Mouse (Mus musculus): ENCODE results near the gene Apol6. TPM values are rescaled to one million over a fixed set of nuclear protein-coding genes. Genes with fewer than 3 reads are reported as not detected.
A peak's percentile ranks its signal among the peaks of the same experiment; 100 is the strongest.

The Apol6 gene
- polyA plus RNA-seq, 1 experiment, result 0.05 TPM

DNA sequence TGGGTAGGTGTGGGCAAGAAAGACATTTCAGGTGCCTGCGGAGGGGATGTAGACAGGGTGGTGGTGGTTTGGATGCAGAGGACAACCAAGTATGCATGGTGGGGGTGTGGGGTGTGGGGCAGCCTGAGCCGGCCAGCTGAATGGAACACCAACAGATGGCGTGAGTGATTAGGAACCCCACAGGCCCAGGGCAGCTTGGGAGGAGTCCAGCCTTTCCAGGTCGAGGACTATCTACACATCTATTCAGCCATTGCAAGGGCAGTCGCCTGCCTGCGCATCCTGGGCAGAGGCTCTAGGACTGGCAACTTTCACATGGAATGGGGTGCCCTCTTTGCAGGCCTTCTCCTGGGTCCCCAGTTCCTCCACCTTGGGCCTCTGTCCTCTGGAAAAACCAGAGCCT, 10.0 kb upstream of the Apol6 start:
- TF ChIP-seq CTCF (IDR thresholded peaks at IDR 0.05; ENCODE audit: borderline replicate concordance, extremely low read depth, insufficient read depth, insufficient read length), result no peak
- no peak for TF ChIP-seq POLR2A (IDR thresholded peaks at IDR 0.05; ENCODE audit: borderline replicate concordance, extremely low read depth, insufficient read depth, insufficient read length, poor library complexity, severe bottlenecking)
- DNase-seq (ENCODE audit: low read depth), result no peak

DNA sequence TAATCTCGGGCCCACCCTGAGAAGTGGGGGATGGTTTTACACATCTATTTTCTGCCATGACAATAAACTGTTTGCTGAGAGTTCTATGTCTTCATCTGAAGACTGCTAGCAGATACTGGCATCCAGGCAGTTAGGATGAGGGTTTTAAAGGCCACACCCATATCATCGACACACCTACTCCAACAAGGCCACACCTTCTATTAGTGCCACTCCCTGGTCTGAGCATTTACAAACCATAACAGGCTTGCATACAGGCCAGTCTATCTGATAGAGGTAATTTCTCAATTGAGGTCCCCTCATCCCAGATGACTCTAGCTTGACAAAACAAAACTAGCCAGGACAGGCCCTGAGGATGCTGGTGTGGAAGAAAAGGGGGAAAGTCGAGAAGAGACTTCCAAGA, 8.9 kb upstream of the Apol6 start:
- TF ChIP-seq CTCF (IDR thresholded peaks at IDR 0.05; ENCODE audit: borderline replicate concordance, extremely low read depth, insufficient read depth, insufficient read length), result no peak
- no peak for TF ChIP-seq POLR2A (IDR thresholded peaks at IDR 0.05; ENCODE audit: borderline replicate concordance, extremely low read depth, insufficient read depth, insufficient read length, poor library complexity, severe bottlenecking)
- DNase-seq (ENCODE audit: low read depth), result no peak

DNA sequence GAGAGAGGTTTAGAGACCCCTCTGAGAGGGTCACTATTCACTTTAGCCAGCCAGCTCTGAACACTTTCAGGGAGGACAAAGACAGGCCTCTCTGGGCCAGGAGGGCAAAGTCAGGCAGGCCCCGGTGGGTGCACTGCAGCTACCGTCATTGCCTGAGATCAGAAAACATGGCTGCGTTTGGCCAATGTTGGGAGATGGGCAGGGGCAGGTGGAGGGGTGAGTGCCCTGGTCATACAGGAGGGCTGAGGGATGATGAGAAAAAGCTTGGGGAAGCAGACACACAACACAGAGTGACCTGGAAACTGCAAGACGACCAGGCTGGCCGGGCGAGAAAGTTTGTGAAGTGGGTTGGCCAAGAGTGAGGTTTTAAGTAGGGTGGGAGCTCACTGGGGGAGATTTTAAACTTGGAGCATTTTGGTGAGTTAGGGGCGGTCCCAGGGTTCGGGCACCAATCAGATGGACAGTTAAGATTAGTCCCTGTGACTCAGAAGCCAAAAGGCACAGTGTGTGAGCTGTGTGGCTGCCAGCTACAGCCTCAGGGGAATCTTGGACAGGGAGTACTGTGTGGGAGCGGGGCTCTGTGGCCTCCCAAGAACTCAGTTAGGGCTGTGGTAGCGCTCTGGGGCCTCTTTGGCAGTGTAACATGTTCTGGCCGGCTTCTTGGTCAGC, 8.1 kb upstream of the Apol6 start:
- TF ChIP-seq POLR2A (IDR thresholded peaks at IDR 0.05; ENCODE audit: borderline replicate concordance, extremely low read depth, insufficient read depth, insufficient read length, poor library complexity, severe bottlenecking) (no peak), CTCF (IDR thresholded peaks at IDR 0.05; ENCODE audit: borderline replicate concordance, extremely low read depth, insufficient read depth, insufficient read length) (no peak)
- peak; percentile 13 for DNase-seq (ENCODE audit: low read depth)

DNA sequence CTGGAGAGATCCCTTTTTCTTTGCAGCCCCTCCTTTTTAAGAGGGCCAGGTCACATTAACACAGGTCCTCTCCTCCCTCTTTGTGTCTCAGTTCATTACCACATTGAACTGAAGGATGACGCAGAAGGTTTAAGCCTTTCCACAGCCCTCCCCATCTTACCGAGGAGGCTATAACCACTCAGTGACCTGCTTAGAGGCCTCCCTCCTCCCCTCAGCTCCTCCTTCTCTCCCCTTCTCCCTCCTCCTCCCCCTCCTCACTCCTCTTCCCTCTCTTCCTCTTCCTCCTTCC, 7.6 kb upstream of the Apol6 start:
- TF ChIP-seq CTCF (IDR thresholded peaks at IDR 0.05; ENCODE audit: borderline replicate concordance, extremely low read depth, insufficient read depth, insufficient read length) (no peak), POLR2A (IDR thresholded peaks at IDR 0.05; ENCODE audit: borderline replicate concordance, extremely low read depth, insufficient read depth, insufficient read length, poor library complexity, severe bottlenecking) (no peak)

DNA sequence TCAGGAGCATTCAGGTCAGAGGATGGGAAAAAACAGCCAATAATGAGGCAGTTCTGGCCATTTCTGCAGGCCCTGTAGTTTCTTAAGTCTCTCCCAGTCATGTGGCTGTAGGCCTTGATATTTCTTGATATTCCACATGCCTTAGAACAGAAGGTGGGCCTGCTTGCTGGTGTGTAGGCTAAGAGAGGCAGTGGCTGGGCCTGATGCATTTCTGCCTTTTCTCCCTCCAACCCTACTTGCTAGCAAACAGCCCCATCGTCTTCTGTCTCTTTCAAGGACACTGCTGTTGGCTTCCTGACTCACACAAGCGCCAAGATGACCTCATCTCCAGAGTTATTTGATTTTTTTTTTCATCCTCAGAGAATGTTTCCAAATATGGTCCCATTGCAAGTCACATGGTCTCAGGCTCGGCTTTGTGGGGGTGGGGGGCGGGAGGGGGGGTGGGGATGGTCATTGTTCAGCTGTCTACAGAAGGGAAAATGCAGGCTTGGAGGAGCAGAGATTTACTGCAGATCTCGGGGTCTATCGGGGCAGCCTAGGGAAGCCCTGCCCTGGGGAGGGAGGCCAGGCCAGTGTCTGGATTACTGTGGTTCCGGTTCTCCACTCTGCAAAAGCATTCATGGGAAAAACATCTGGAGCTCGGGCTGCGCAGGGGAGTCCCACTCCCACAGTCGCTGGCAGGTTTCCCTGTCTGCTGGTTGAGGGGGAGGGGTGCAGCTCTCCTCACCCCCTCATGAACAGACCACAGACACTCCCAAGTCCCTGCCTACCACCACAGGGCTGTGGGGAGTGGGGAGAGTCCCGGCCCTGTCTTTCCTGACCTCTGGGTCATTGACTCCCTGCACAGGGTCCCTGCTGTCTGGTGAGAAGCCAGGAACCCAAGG, 7.0 kb upstream of the Apol6 start:
- DNase-seq (ENCODE audit: low read depth), result peak; percentile 51
- TF ChIP-seq CTCF (IDR thresholded peaks at IDR 0.05; ENCODE audit: borderline replicate concordance, extremely low read depth, insufficient read depth, insufficient read length), result no peak
- no peak for TF ChIP-seq POLR2A (IDR thresholded peaks at IDR 0.05; ENCODE audit: borderline replicate concordance, extremely low read depth, insufficient read depth, insufficient read length, poor library complexity, severe bottlenecking)

More for the DNA sequence above, 7.6 kb upstream of the Apol6 start:
- DNase-seq (ENCODE audit: low read depth), result no peak

DNA sequence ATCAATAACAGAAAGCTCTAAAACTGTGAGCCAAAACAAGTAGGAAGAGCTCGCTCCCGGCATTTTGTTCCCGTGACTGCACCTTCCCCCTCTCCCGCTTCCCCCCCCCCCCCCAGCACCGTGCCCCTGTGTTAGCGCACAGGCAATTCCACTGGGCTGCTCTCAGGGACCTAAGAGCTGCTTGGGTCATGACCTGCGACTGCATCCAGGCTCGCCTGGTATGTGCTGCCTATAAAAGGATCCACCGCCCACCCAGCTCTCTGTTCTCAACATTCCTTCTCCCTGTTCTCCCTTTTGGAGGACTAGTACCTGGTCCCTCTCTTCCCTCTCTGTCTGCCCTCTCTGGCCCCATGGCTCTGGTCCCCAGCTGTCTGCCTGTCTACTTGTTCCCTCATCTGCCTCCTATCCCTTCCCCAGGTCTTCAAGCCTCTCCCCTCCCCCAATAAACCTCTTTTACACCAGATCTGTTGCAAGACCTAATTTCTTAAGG, 5.3 kb upstream of the Apol6 start:
- TF ChIP-seq CTCF (IDR thresholded peaks at IDR 0.05; ENCODE audit: borderline replicate concordance, extremely low read depth, insufficient read depth, insufficient read length) (no peak), POLR2A (IDR thresholded peaks at IDR 0.05; ENCODE audit: borderline replicate concordance, extremely low read depth, insufficient read depth, insufficient read length, poor library complexity, severe bottlenecking) (no peak)

DNA sequence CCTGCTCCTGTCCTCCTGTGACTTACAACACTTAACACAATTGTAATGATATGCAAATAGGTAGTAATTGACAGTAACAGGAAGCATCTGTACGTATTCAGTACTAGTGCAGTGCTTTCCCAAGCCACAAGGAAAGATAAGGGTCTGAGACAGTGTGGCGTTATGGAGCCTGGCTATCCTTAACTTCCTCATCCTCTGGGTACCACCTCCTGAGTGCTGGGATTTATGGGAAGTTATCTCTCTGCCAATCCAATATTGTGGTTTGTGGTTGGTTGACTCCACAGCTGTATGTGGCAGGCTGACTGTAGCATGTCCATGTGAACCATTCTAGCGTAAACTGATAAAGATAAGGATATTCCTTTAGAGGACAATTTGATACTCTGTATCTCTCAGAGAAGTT, 3.7 kb upstream of the Apol6 start:
- no peak for DNase-seq (ENCODE audit: low read depth)
- TF ChIP-seq CTCF (IDR thresholded peaks at IDR 0.05; ENCODE audit: borderline replicate concordance, extremely low read depth, insufficient read depth, insufficient read length), result no peak
- TF ChIP-seq POLR2A (IDR thresholded peaks at IDR 0.05; ENCODE audit: borderline replicate concordance, extremely low read depth, insufficient read depth, insufficient read length, poor library complexity, severe bottlenecking), result no peak

More for the DNA sequence above, 5.3 kb upstream of the Apol6 start:
- DNase-seq (ENCODE audit: low read depth), result no peak

DNA sequence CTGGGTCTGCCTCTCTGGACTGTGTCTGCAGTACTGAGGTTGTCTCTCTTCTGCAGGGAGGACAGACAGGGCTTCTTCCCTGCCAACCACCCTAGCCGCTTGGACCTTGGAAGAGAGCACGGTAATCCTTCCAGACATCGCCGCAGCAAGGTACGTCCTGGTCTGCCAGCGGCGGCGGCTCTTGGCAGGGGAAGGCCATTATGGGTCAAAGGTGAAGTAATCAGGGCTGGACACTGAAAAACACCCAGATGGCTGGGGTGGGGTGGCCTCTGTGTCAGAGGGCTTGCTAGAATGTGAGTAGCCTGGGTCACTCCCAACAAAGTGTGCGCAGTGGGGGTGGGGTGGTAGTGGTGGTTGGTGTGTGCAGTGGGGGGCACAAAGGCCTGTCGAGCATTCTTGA, 1.1 kb downstream of the Apol6 start:
- TF ChIP-seq POLR2A (IDR thresholded peaks at IDR 0.05; ENCODE audit: borderline replicate concordance, extremely low read depth, insufficient read depth, insufficient read length, poor library complexity, severe bottlenecking), result no peak
- no peak for TF ChIP-seq CTCF (IDR thresholded peaks at IDR 0.05; ENCODE audit: borderline replicate concordance, extremely low read depth, insufficient read depth, insufficient read length)
- no peak for DNase-seq (ENCODE audit: low read depth)

DNA sequence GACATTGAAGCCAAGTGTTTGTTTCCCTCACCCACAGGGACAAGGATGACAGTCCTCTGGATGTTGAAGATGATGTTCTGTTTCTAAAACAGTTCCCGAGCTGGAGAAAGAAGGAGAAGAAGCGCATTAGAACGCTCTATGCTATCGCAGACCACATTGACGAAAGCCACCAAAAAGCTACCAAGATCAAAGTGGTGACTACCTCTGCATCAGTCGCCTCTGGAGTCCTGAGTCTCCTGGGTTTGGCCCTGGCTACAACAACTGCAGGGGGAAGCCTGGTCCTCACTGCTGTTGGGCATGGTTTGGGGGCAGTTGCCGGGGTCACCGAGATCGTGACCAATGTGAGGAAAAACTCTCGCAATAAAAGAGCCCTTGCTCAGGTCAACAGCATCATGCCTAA, 6.0 kb downstream of the Apol6 start, which contains the start of gene Mb:
Gene Mb, minus strand, starts transcription at position 101 of the 400 bp plus-strand sequence.
- no peak for DNase-seq (ENCODE audit: low read depth)
- TF ChIP-seq CTCF (IDR thresholded peaks at IDR 0.05; ENCODE audit: borderline replicate concordance, extremely low read depth, insufficient read depth, insufficient read length) (no peak), POLR2A (IDR thresholded peaks at IDR 0.05; ENCODE audit: borderline replicate concordance, extremely low read depth, insufficient read depth, insufficient read length, poor library complexity, severe bottlenecking) (no peak)

DNA sequence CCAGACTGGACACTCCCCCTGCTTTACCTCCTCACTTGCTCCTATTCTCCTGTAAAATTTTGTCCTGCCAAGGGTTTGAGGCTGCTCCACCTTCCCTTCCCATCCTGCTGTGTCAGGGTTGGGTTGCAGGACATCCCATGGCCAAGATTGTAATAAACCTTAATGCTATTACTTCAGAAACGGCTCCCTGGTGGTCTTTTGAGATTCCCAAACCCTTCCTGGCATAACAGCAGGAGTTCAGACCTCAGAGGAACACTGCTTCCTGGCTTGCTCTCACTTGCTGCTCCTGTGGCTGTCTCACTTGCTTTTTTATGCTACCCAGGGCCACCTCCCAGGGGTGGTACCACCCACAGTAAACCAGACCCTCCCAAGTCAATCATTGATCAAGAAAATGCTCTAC, 7.6 kb downstream of the Apol6 start:
- DNase-seq (ENCODE audit: low read depth), result no peak
- TF ChIP-seq POLR2A (IDR thresholded peaks at IDR 0.05; ENCODE audit: borderline replicate concordance, extremely low read depth, insufficient read depth, insufficient read length, poor library complexity, severe bottlenecking) (no peak), CTCF (IDR thresholded peaks at IDR 0.05; ENCODE audit: borderline replicate concordance, extremely low read depth, insufficient read depth, insufficient read length) (no peak)

DNA sequence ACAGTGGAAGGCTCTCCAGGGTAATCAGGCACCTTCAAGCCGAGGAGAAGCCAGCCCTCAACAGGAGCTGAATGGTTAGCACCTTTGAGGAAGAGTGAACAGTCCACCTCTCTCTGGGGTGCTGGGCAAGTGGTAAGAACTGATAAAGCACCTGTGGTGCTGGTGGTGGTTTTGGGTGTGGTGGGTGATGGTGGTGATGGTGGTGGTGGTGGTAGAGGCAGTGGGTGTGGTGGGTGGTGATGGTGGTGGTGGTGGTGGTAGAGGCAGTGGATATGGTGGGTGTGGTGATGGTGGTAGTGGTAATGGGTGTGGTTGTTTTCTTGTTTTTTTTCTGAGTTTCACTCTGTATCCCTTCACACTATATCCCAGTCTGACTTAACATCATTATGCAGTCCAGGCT, 8.5 kb downstream of the Apol6 start:
- TF ChIP-seq CTCF (IDR thresholded peaks at IDR 0.05; ENCODE audit: borderline replicate concordance, extremely low read depth, insufficient read depth, insufficient read length) (no peak), POLR2A (IDR thresholded peaks at IDR 0.05; ENCODE audit: borderline replicate concordance, extremely low read depth, insufficient read depth, insufficient read length, poor library complexity, severe bottlenecking) (no peak)
- no peak for DNase-seq (ENCODE audit: low read depth)
